ENCODE assay signal across 21 mouse cellular contexts in genomic region chr3:38282891-38283290, GRCm38 (mm10).
DNase-seq lines count a peak whose midpoint lies in the region; ATAC-seq and TF ChIP-seq lines count a peak whose summit lies in the region.
"Had no signal": no experiment of that assay in that cellular context is flagged by ENCODE, and none has a peak within 500 bp of the region (broad histone marks: within the 10 kb centered on the region; RNA-seq: fewer than 3 reads in every experiment).

No protein-coding gene starts in this region.

- peaks cover 10% of the 10 kb centered on the region for H3K4me1 ChIP-seq in heart, adult 2 months (ENCODE audit: control insufficient read depth, insufficient read depth, low read length)
- peaks cover 40% of the 10 kb centered on the region for H3K4me1 ChIP-seq in heart, postnatal 0 days (ENCODE audit: control insufficient read depth, insufficient read depth)
- H3K4me1 ChIP-seq: hindbrain, embryonic 13.5 days; midbrain, embryonic 10.5 days had no signal

- H3K27ac ChIP-seq in heart, adult 2 months = peak overlapping the region; percentile 79
- peak overlapping the region; percentile 23; the same call in 1 of the 2 replicates for H3K27ac ChIP-seq in heart, postnatal 0 days (ENCODE audit: low read depth)
- H3K27ac ChIP-seq: embryonic facial prominence, embryonic 13.5 days; hindbrain, embryonic 13.5 days; left cerebral cortex, adult 2 months; limb, embryonic 12.5 days; midbrain, embryonic 10.5 days had no signal

- 93% methylated on average over 4 of the region's 4 CpGs for WGBS in heart, adult 2 months
- 92% methylated on average over 4 of the region's 4 CpGs for WGBS in heart, postnatal 0 days

- no peak overlapping the region for H3K4me3 ChIP-seq in heart, adult 2 months
- no peak overlapping the region for H3K4me3 ChIP-seq in heart, postnatal 0 days (ENCODE audit: low read depth, low read length)
- H3K4me3 ChIP-seq: embryonic facial prominence, embryonic 13.5 days; erythroblast, embryonic 14.5 days; hindbrain, embryonic 13.5 days; layer of hippocampus, adult 2 months; left cerebral cortex, adult 2 months; limb, embryonic 12.5 days; lung, embryonic 15.5 days; midbrain, embryonic 10.5 days had no signal

- no peaks in the 10 kb centered on the region; the same call in none of the 2 replicates for H3K36me3 ChIP-seq in heart, adult 2 months (ENCODE audit: control insufficient read depth, insufficient read depth, low read length)
- no peaks in the 10 kb centered on the region for H3K36me3 ChIP-seq in heart, postnatal 0 days (replicated peaks; ENCODE audit: control insufficient read depth, insufficient read depth, low read length)
- H3K36me3 ChIP-seq: embryonic facial prominence, embryonic 13.5 days; hindbrain, embryonic 13.5 days; limb, embryonic 12.5 days; lung, embryonic 15.5 days; midbrain, embryonic 10.5 days had no signal

- H3K4me2 ChIP-seq in heart, postnatal 0 days (ENCODE audit: low read depth, low read length) = no peak overlapping the region
- H3K4me2 ChIP-seq: embryonic facial prominence, embryonic 13.5 days; hindbrain, embryonic 13.5 days; limb, embryonic 12.5 days; lung, embryonic 15.5 days had no signal

- no peaks in the 10 kb centered on the region for H3K79me2 ChIP-seq in heart, adult 2 months (replicated peaks; ENCODE audit: control insufficient read depth, insufficient read depth, low read length)

- H3K9ac ChIP-seq in heart, adult 2 months (ENCODE audit: low read depth, low read length) = no peak overlapping the region
- H3K9ac ChIP-seq in heart, postnatal 0 days (replicated peaks; ENCODE audit: low read depth, low read length) = no peak overlapping the region
- H3K9ac ChIP-seq: embryonic facial prominence, embryonic 13.5 days; hindbrain, embryonic 13.5 days; limb, embryonic 12.5 days; lung, embryonic 15.5 days had no signal

- no peak for ATAC-seq in heart, postnatal 0 days (ENCODE audit: insufficient read depth, low read depth)
- ATAC-seq in inflammation-experienced regulatory T-cells, adult 6 months = peak; percentile 30

- no peaks in the 10 kb centered on the region for H3K27me3 ChIP-seq in heart, adult 2 months (ENCODE audit: control insufficient read depth, insufficient read depth, low read length)
- no peaks in the 10 kb centered on the region for H3K27me3 ChIP-seq in heart, postnatal 0 days (ENCODE audit: control insufficient read depth, insufficient read depth, low read length)
- H3K27me3 ChIP-seq: CH12.LX; embryonic facial prominence, embryonic 13.5 days; hindbrain, embryonic 13.5 days; limb, embryonic 12.5 days; lung, embryonic 15.5 days had no signal

- no peaks in the 10 kb centered on the region for H3K9me3 ChIP-seq in heart, postnatal 0 days (replicated peaks; ENCODE audit: control insufficient read depth, low read length)
- H3K9me3 ChIP-seq: embryonic facial prominence, embryonic 13.5 days; hindbrain, embryonic 13.5 days; lung, embryonic 15.5 days had no signal

- DNase-seq in heart, adult 2 months = no peak
- no peak for DNase-seq in heart, postnatal 14 days
- DNase-seq in heart, postnatal 0 days (ENCODE audit: low spot score) = no peak
- DNase-seq in heart, postnatal 10 days = no peak
- peak; percentile 16 to 43 for DNase-seq in CD8-positive naive resting alpha-beta T cell, adult 2 months (ENCODE audit: low read depth in 2 of 2, low spot score in 2 of 2)
- DNase-seq in cerebellum, adult 11 months = no peak
- DNase-seq in spleen, postnatal 36 days (ENCODE audit: low spot score in 2 of 2) = no peak
- DNase-seq: adrenal gland, postnatal 10 days; cerebellum, adult 9-11 months; embryo, embryonic 11 days; gastrocnemius, postnatal 14 days had no signal

- intact Hi-C loops in heart, adult 2 months (cut with DNase I) = loop anchor here (2.0 to 5.0 kb wide), 2 partner anchors 28 to 79 kb away; no protein-coding TSS in a partner anchor
- intact Hi-C loops in heart, postnatal 14 days (cut with DNase I) = loop anchor here (5.0 kb wide), 1 partner anchor 199 kb away; the partner anchor contains the start of gene Ankrd50
- intact Hi-C loops in heart, postnatal 10 days (cut with DNase I) = loop anchor here (5.0 kb wide), 1 partner anchor 199 kb away; the partner anchor contains the start of gene Ankrd50

- TF ChIP-seq POLR2A in heart, adult 2 months (IDR thresholded peaks at IDR 0.05; ENCODE audit: insufficient read depth, low read depth, low read length) = no peak

- TF ChIP-seq CTCF in heart, adult 2 months (IDR thresholded peaks at IDR 0.05) = no peak
- no peak for TF ChIP-seq CTCF in heart, postnatal 0 days (IDR thresholded peaks at IDR 0.05; ENCODE audit: low read depth)

- no peak for TF ChIP-seq EP300 in heart, adult 2 months (IDR thresholded peaks at IDR 0.05; ENCODE audit: insufficient read depth, low read depth, low read length)
- no peak for TF ChIP-seq EP300 in heart, postnatal 0 days (IDR thresholded peaks at IDR 0.05; ENCODE audit: low read depth)

Comparison
In these comparisons a context has a peak if more than half of its experiments do, and no peak if none do; other contexts are left out.
1. DNase-seq: peak in CD8-positive naive resting alpha-beta T cell, adult 2 months (2 of 2); none in heart, adult 2 months (0 of 2), heart, postnatal 14 days (0 of 2), heart, postnatal 0 days (single experiment), heart, postnatal 10 days (0 of 2), cerebellum, adult 11 months (single experiment) and spleen, postnatal 36 days (0 of 2).